Mouse (Mus musculus) urinary bladder, postnatal 36 days (tissue): Measurements from ENCODE around the gene Olfr477.
"Not testable (repeated sequence)": the region's sequence is repeated elsewhere in the genome, so short reads cannot be mapped to it uniquely, and the experiment has no call there.

Source experiments
- DNase-seq, 2 experiments: peaks; one replicate each; pipeline ENCODE4 v3.0.0; 2022; ENCODE audit warnings: low spot score in 2 of 2, mixed read lengths in 1 of 2

Gene Olfr477

GRCm38 (mm10) chr7:107986393-107986792, at the start of gene Olfr477:
Gene Olfr477, plus strand, starts transcription at chr7:107986693.
- DNase-seq, result no peak

GRCm38 (mm10) chr7:107952539-107952938, 34.0 kb upstream of the Olfr477 start:
- not testable (repeated sequence) for DNase-seq

- DNase-seq, result no peak
Measured at GRCm38 (mm10) chr7:107954343-107954742, 32.1 kb upstream of the Olfr477 start, which contains the start of gene Olfr474. Gene Olfr474, plus strand, starts transcription at chr7:107954643.

GRCm38 (mm10) chr7:107964503-107964902, 22.0 kb upstream of the Olfr477 start, which contains the start of gene Olfr476:
Gene Olfr476, plus strand, starts transcription at chr7:107964803.
- DNase-seq, result no peak

- not testable (repeated sequence) for DNase-seq
Measured at GRCm38 (mm10) chr7:108014256-108014655, 27.8 kb downstream of the Olfr477 start.

GRCm38 (mm10) chr7:108033889-108034288, 47.4 kb downstream of the Olfr477 start, which contains the start of gene Olfr478:
Gene Olfr478, minus strand, starts transcription at chr7:108033989.
- no peak for DNase-seq
